Mouse (Mus musculus) liver, adult 2 months (tissue): ENCODE data around the gene Ncf4.

Experiments
- CTCF ChIP-seq: fragments of 200-500 bp; IDR thresholded peaks from 2 replicates; pipeline ENCODE4 v1.5.1; 2011; ENCODE audit warnings: low read depth, low read length, control low read depth
- POLR2A ChIP-seq: fragments of 200-500 bp; IDR thresholded peaks from 2 replicates; pipeline ENCODE4 v1.6.1; 2011; ENCODE audit warnings: low read length, control low read depth; ENCODE audit not compliant: insufficient read depth; ENCODE audit errors: extremely low read depth

DNA sequence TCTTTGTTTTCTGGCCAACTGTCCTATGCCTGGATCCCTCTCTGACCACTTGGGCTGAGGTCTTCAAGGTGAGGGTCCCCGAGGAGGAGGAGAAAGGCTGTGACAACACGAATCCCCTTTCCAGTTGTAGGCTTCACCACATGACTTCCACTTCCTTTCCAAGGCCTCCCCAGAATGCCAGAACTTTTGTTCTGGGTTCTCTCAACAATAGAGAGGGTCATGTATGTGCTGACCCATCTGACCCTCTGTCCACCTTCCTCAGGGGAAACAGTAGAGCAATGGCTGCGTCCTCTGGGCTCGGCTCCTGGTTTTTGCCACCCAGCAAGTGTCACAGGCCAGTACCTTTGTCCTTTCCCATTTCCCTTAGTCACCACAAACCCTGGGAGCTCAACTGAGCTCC is 66.4 kb downstream of the Ncf4 start:
- TF ChIP-seq CTCF = no peak
- no peak for TF ChIP-seq POLR2A
